Mouse (Mus musculus): ENCODE results near the gene Nelfb.

Gene Nelfb

DNA sequence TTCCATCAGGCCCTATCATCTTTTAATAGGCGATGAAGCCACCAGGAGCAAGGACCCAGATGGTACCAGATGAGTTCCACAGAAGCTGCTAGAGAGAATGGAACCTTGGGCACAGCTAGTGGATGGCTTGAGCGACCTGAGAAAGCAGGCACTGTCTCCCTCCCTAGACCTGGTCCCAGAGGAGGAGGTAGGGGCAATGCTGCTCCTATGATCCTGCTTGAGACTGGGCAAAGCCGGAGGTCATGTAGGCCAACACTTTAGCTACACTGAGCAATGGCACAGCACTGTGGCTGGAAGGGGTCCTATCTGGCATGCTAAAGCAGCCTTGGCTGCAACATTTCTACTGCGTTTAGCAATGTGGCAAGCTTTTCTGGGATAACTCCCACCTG, 35.6 kb downstream of the Nelfb start:
- DNase-seq: no peak

DNA sequence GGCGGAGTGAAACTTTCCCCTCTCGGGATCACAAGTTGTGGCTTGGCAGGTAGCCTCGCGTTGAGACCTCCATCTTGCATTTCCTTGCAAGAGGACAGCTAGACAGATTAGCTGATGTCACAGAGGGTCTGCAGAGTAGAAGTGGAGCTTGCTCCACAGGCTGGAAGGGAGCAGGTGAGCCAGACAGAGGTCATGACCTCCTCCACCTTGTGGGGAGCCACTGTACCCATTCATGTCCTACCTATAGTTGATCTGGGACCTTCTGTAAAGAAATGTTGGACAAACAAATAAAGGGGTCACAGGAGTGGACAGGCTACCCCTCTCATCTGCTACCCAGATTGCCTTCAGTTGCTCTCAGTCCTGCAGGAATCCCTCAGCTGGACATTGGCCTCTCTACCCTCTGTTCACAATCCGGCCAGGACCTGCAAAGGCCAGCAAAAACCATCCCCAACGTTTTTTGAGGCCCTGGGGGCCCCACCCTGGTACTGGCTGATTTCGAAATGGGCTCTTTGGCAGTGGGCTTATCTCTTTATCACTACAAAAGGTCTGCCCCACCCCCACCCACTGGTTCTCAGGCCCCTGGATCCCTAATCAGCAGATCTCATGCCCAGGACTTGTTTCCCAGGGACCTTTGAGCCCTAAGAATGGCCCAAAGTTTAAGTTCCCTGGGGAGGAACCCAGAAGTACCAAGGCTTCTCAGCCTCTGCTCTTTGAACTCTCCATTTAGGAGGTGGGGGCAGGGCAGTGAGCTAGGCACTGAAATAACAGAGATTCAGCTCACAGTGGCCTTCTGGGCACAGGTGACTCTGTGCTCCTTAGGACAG, 36.2 kb downstream of the Nelfb start:
- DNase-seq: no peak

DNA sequence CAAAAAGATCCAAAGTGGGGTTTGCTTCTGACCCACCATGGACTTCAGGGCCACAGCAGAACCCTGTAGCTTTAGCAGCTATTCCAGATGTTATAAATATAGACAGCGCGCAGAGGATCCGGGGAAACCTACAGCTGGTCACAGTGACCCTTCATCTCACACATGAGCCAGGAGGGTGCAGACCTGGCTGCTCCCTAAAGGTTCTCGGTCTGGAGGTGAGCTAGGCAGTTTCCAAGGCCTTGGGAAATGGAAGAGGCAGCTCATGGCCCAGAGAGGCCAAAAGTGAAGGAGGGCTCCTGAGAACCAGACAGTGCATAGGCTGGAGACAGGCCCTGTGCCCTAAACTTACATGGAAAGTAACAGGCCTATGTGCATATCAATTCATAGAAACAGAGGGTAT, 37.5 kb downstream of the Nelfb start:
- no peak for DNase-seq

DNA sequence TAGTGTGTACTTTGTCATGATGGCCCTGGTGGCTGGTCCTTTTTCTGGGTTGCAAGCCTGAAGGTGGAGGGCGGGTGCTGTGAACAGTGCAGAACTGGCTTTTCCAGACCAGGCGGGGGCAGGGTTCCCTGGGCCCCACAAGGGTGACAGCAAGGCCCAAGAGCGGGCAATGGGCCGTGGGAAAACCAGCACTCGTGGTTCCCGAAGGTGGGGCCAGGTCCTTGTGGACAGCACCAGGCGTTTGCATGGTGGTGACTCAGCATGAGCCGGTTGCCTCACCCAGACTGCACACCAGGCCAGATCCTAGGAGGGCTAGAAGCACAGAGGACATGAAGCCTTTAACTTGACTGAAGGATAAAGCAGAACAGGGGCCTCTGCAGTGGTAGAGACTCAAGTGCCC, 38.7 kb downstream of the Nelfb start:
- DNase-seq: no peak

- no peak for DNase-seq
These were observed 39.5 kb downstream of the Nelfb start for GRCm38 (mm10) chr2:25171769-25172153.

DNA sequence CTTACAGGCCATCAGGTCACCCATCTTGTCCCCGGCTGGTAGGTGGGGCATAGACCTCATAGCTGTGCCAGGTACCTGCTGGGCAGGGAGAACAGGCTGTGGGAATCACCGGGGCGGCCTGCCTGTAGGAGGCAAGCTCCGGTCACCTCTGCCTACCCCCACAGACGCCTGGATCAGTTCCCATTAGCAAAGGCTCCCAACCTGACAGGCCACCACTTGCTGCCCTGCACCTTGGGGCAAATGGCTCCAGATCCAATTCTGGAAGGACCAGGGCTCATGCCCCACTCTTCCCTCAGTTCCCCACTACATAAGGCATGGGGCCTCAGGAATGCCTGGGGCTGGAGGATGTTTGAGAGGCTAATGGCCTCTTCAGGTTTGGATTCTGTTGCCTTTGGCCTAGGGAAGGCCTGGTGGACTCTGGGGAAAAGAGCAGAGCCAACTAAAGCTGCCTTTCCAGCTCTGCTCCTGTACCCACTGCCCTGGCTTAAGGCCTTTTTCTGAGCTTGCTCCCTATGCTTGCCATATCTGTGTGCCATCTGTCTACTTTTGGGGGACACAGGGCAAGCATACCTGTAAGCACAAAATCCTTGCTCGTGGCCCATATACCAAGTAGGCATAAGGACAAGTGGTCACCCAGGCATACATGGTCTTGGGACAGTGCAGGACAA, 40.1 kb downstream of the Nelfb start:
- no peak for DNase-seq

- DNase-seq: no peak
These were observed 40.8 kb downstream of the Nelfb start for GRCm38 (mm10) chr2:25170326-25171100.

GRCm38 (mm10) chr2:25169778-25170177, 41.5 kb downstream of the Nelfb start:
- no peak for DNase-seq

DNA sequence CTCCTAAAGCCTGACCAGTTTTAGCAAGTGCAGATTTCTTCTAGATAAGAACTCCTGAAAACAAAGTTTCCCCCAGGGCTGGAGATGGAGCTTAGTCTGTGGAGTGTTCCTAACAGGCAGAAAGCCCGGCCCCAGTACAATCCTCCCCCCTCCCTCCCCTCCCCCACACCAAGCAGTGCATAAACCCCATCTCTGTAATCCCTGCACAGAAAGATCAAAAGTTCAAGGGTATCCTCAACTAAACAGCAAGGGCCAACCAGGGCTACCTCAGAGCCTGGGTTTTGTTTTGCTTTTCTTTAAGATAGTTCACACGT, 42.7 kb downstream of the Nelfb start:
- no peak for DNase-seq

DNA sequence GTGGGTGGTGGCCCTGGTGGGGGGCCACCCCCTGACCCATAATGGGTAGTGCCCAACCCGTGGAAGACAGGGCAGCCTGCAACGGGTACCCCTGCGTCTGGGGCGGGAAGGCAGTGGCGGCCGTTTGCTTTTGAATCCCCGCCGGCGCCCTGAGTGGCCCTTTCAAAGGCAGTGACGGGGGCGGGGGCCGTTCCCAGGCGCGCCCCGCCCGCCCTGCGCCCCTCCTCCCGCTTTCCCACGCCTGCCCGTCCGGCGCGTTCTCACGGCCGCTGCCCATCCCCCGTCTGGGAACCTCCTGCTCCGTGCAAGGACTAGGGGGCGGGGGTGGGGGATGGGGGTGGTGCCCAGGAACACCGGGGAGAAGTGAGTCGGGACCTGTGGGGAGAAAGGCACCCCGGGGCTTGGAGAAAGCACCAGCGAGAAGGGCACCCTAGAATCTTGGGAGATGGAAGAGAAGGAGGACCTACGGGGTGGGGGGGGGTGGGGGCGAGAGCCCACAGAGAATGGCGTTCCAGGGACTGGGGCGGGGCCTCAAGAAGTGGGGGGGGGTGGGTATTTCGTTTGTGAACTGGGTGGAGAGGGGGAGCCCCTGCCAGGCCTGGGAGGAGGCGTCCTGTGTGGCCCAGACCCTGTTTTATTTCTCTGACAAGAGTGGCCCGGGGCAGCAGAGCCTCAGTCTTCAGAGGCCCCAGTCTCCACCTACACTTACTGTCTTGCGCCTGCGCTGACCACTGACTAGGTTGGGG, 43.2 kb downstream of the Nelfb start:
- DNase-seq: peak in 1 of 2 experiments; percentile 58

DNA sequence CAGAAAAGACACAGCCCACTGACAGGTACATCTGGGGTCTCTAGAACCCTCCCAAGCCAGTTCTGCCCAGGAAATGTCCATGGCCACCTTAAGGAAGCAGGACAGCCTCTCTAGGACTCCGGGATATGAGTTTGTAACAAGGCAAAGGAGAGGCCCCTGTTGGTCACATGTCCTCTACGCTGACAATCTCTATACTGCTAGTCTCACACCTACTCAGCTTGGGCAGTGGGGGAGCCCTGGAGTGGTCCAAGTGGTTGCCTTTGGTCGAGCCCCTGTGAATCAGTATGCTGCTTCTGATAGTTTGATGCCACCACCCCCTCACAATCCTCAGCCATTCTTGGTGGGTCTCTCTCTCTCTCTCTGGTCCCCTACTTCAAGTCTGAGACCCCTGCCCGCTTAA, 43.8 kb downstream of the Nelfb start:
- no peak for DNase-seq

GRCm38 (mm10) chr2:25157655-25158054, 53.6 kb downstream of the Nelfb start:
- DNase-seq: peak in 1 of 2 experiments; percentile 42

- DNase-seq: no peak
These were observed 54.3 kb downstream of the Nelfb start for GRCm38 (mm10) chr2:25156990-25157389.

DNA sequence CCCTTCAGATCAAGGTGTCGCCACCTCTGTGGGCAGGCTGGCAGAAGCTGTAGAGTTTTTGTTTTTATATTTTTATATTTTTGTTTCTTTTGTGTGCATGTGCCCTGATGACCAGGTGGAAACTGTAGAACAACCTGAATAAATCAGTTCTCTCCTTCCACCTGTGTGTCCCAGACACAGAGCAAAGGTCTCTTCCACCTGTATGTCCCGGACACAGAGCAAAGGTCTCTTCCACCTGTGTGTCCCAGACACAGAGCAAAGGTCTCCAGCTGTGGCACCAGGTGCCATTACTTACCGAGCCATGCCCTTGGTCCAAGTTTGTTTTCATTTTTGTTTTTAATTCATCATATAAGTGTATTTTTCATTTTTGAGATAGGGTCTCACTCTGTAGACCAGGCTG, 55.1 kb downstream of the Nelfb start:
- DNase-seq: no peak

DNA sequence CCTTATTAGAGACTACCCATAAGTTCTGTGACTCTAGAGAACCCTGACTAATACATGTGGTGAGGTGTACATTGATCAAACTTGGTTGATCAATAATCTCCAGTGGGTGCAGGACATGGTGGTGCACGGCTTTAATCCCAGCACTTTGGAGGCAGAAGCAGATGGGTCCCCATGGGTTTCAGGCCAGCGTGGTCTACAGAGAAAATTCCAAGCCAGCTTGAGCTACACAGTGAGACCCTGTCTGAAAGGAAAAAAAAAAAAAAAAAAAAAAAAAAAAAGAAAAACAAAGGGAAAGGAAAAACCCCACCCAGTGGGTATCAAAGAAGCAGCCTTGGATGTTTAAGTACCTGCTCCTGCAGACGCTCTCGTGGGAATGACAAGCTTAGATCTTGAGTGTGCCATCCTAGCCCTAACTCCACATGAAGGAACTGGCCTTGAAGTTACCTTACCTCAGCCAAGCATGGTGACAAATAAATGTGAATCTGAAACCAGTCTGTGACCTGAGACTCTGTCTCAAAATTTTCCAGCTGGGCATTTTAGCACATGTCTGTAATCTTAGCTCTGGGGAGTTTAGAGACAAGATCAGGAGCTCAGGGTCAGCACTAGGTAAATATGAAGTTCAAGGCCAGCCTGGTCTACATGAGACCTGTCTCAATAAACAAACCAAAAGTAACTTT, 59.9 kb downstream of the Nelfb start:
- no peak for DNase-seq
